In genomic region chr6:147718052-147718712, GRCm38 (mm10) we compare ENCODE assay signal across 8 mouse cellular contexts.
DNase-seq lines count a peak whose midpoint lies in the region; ATAC-seq and TF ChIP-seq lines count a peak whose summit lies in the region.

No protein-coding gene starts in this region.

- no peaks in the 10 kb centered on the region for H3K4me1 ChIP-seq in lung, embryonic 14.5 days (ENCODE audit: insufficient read depth)
- H3K4me1 ChIP-seq in intestine, postnatal 0 days (replicated peaks; ENCODE audit: control insufficient read depth, insufficient read depth, low read length) = no peaks in the 10 kb centered on the region

- no peak overlapping the region for H3K9ac ChIP-seq in lung, embryonic 14.5 days
- H3K9ac ChIP-seq in intestine, postnatal 0 days (ENCODE audit: low read depth, low read length) = no peak overlapping the region

- ATAC-seq in lung, embryonic 14.5 days (ENCODE audit: insufficient read depth) = no peak
- ATAC-seq in intestine, postnatal 0 days = no peak

- H3K79me2 ChIP-seq in myocyte (ENCODE audit: control insufficient read depth, insufficient read depth) = no peaks in the 10 kb centered on the region

- no peaks in the 10 kb centered on the region for H3K9me3 ChIP-seq in lung, embryonic 14.5 days (ENCODE audit: low read depth, low read length)
- no peaks in the 10 kb centered on the region for H3K9me3 ChIP-seq in intestine, postnatal 0 days (ENCODE audit: control insufficient read depth)

- WGBS in lung, embryonic 14.5 days = 19% methylated on average over 8 of the region's 8 CpGs
- WGBS in intestine, postnatal 0 days = 39% methylated on average over 8 of the region's 8 CpGs

- no peak overlapping the region for H3K4me2 ChIP-seq in lung, embryonic 14.5 days
- peak overlapping the region; percentile 42 for H3K4me2 ChIP-seq in myocyte (ENCODE audit: low read depth)
- H3K4me2 ChIP-seq in intestine, postnatal 0 days (replicated peaks; ENCODE audit: low read depth) = no peak overlapping the region

- no peak overlapping the region for H3K4me3 ChIP-seq in lung, embryonic 14.5 days (ENCODE audit: low read depth, low read length)
- no peak overlapping the region for H3K4me3 ChIP-seq in myocyte
- no peak overlapping the region for H3K4me3 ChIP-seq in intestine, postnatal 0 days (ENCODE audit: low read depth, low read length)

- TF ChIP-seq POLR2A in myocyte (IDR thresholded peaks at IDR 0.05; ENCODE audit: insufficient read length, low read depth) = no peak

- no peaks in the 10 kb centered on the region for H3K27me3 ChIP-seq in lung, embryonic 14.5 days (ENCODE audit: insufficient read depth, low read length)
- H3K27me3 ChIP-seq in myocyte (ENCODE audit: control insufficient read depth, insufficient read depth, insufficient read length) = no peaks in the 10 kb centered on the region
- no peaks in the 10 kb centered on the region for H3K27me3 ChIP-seq in intestine, postnatal 0 days (replicated peaks; ENCODE audit: control insufficient read depth, insufficient read depth, low read length)

- no peak overlapping the region for H3K27ac ChIP-seq in lung, embryonic 14.5 days (ENCODE audit: low read depth)
- H3K27ac ChIP-seq in intestine, postnatal 0 days (ENCODE audit: low read depth, low read length) = no peak overlapping the region

- peak; percentile 35 for DNase-seq in lung, embryonic 14.5 days
- no peak for DNase-seq in lung, postnatal 4 days
- peak; percentile 90 for DNase-seq in cerebellum, postnatal 14 days
- peak; percentile 64 to 75 for DNase-seq in heart, adult 18-20 months
- peak; percentile 12 for DNase-seq in layer of hippocampus, adult 9-10 months (ENCODE audit: low spot score)
- DNase-seq in spleen, postnatal 10 days (ENCODE audit: low spot score in 2 of 2) = no peak

- no peaks in the 10 kb centered on the region for H3K36me3 ChIP-seq in lung, embryonic 14.5 days (ENCODE audit: insufficient read depth)
- H3K36me3 ChIP-seq in myocyte (ENCODE audit: control insufficient read depth, insufficient read depth) = no peaks in the 10 kb centered on the region
- H3K36me3 ChIP-seq in intestine, postnatal 0 days (ENCODE audit: control insufficient read depth, insufficient read depth) = no peaks in the 10 kb centered on the region

- no peak overlapping the region for H3ac ChIP-seq in myocyte (ENCODE audit: control insufficient read depth, insufficient read length)

- TF ChIP-seq CTCF in lung, embryonic 14.5 days (IDR thresholded peaks at IDR 0.05; ENCODE audit: low read depth) = no peak
- no peak for TF ChIP-seq CTCF in intestine, postnatal 0 days (IDR thresholded peaks at IDR 0.05; ENCODE audit: low read depth)

TF ChIP-seq in myocyte, 11 proteins besides CTCF, POLR2A, EP300 and RAD21:
- no peak for TF ChIP-seq MAX (IDR thresholded peaks at IDR 0.05; ENCODE audit: low read depth)
- TF ChIP-seq USF1 (IDR thresholded peaks at IDR 0.05; ENCODE audit: low read depth) = no peak
TF ChIP-seq in myocyte: peak in this region for 0.

Comparison
In these comparisons a context has a peak if more than half of its experiments do, and no peak if none do; other contexts are left out.
1. DNase-seq: peak in lung, embryonic 14.5 days (single experiment), cerebellum, postnatal 14 days (2 of 2), heart, adult 18-20 months (2 of 2) and layer of hippocampus, adult 9-10 months (single experiment); none in lung, postnatal 4 days (0 of 2) and spleen, postnatal 10 days (0 of 2).